Mouse (Mus musculus): ENCODE results near the gene Enox1. TPM values are rescaled to one million over a fixed set of nuclear protein-coding genes. Genes with fewer than 3 reads are reported as not detected.
A peak's percentile ranks its signal among the peaks of the same experiment; 100 is the strongest.

Gene Enox1
- polyA plus RNA-seq, 1 experiment from 2014 or later = 40.3 TPM

DNA sequence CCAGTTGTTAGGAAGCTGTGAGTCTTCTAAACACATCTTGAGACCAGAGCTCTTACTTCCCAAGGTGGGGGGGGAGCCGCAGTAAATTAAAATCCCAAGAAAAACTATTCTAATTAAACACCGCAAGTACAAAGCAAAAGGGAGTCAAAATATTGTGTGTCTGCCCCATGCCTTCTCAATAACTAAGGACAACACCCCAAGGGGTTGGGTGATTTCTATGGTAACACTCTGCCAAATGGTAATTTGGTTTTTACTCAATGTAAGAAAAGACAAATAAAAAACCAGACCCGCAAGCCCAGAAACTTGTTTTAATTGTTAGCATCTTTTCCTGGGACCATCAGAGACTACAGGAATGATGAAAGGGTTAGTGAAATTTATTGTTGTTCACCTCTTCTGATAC is 220.9 kb downstream of the Enox1 start:
- WGBS = 17% methylated on average over 3 of the region's 3 CpGs
- Histone ChIP-seq H3K4me3 (no peak overlapping the region), H3K9ac (no peak overlapping the region), H3K27me3 (peaks cover 2% of the 10 kb centered on the region; the same call in 1 of the 2 replicates), H3K36me3 (ENCODE audit: poor library complexity, severe bottlenecking) (no peaks in the 10 kb centered on the region), H3K27ac (peak overlapping the region; percentile 65), H3K4me1 (peaks cover 39% of the 10 kb centered on the region), H3K9me3 (replicated peaks) (no peaks in the 10 kb centered on the region), H3K4me2 (peak overlapping the region; percentile 46)
- ATAC-seq = peak; percentile 52

DNA sequence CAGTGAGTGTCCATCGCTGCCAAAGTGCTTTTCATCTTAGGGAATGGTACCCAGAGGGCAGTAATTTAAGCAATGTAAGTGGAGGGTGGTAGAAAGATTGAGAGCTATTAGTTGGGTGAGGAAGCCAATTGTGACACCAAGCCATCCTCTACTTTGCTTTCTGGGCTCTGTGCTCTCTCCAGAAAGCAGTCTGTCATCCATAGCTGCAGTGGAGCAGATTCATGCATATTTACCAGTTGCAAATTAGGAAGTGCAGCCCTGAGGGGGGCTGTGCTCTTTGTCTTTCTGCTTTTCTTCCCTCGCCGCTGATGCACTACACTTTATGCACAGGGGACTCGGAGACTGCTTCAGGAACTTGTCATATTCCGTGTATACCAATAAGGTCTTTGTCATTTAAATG is 221.3 kb downstream of the Enox1 start:
- H3K27me3 ChIP-seq = peaks cover 2% of the 10 kb centered on the region; the same call in 1 of the 2 replicates
- no peaks in the 10 kb centered on the region for H3K9me3 ChIP-seq (replicated peaks)
- WGBS = 8% methylated on average over 5 of the region's 5 CpGs
- peak overlapping the region; percentile 46 for H3K4me2 ChIP-seq
- H3K9ac ChIP-seq = no peak overlapping the region
- peak; percentile 92 for ATAC-seq
- H3K4me3 ChIP-seq = no peak overlapping the region
- peak overlapping the region; percentile 65 for H3K27ac ChIP-seq
- H3K36me3 ChIP-seq (ENCODE audit: poor library complexity, severe bottlenecking) = no peaks in the 10 kb centered on the region
- H3K4me1 ChIP-seq = peaks cover 39% of the 10 kb centered on the region

DNA sequence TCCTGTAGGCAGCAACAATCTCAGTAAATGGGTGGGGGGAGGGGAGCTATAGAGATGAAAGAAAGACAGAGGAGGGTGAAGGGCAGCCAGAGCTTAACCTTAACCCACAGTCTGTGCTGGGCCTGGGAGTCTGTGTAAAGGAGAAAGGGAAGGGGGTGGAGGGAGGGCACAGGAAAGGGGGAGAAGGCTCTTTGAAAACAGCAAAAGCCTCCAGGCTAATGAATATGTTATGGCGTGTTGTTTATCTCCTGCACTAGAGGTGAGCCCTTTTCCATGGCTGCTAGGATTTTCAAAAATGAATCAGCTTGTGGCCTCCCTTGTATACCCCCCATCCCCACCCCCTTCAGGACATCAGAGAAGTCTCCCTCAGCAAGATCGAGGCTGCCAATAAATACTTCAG is 225.0 kb downstream of the Enox1 start:
- no peaks in the 10 kb centered on the region for H3K9me3 ChIP-seq (replicated peaks)
- no peaks in the 10 kb centered on the region for H3K36me3 ChIP-seq (ENCODE audit: poor library complexity, severe bottlenecking)
- WGBS = 7% methylated on average over 2 of the region's 2 CpGs
- H3K4me1 ChIP-seq = peaks cover 46% of the 10 kb centered on the region
- H3K27ac ChIP-seq = no peak overlapping the region
- no peak overlapping the region for H3K9ac ChIP-seq
- no peak overlapping the region for H3K4me3 ChIP-seq
- no peaks in the 10 kb centered on the region for H3K27me3 ChIP-seq
- no peak for ATAC-seq
- H3K4me2 ChIP-seq = no peak overlapping the region

DNA sequence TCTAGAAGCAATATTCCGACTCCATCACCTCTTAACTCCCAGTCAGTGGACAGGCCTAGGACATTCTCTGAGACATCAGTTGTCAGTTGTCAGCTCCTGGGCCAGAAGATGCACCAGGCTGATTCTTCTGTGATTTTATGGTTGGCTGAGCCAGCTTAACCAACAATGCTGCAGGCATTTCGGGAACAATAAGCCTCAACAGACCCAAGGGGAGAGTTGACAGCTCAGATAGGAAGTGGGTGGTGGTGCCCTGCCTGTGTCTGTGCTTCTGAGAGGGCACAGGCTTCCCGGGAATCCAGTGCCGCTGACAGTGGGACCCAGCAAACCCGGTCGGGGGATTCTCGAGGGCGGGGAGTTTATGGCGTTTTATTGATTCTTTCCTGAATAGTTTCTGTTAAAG is 229.1 kb downstream of the Enox1 start:
- 0 out of 2 replicates have a peak, but pooled peaks cover 4% of the 10 kb centered on the region for H3K36me3 ChIP-seq (ENCODE audit: poor library complexity, severe bottlenecking)
- 38% methylated on average over 9 of the region's 9 CpGs for WGBS
- H3K9ac ChIP-seq = no peak overlapping the region
- no peak overlapping the region for H3K27ac ChIP-seq
- no peak overlapping the region for H3K4me2 ChIP-seq
- no peak for ATAC-seq
- no peak overlapping the region for H3K4me3 ChIP-seq
- H3K27me3 ChIP-seq = no peaks in the 10 kb centered on the region
- H3K4me1 ChIP-seq = peaks cover 21% of the 10 kb centered on the region
- H3K9me3 ChIP-seq (replicated peaks) = no peaks in the 10 kb centered on the region

DNA sequence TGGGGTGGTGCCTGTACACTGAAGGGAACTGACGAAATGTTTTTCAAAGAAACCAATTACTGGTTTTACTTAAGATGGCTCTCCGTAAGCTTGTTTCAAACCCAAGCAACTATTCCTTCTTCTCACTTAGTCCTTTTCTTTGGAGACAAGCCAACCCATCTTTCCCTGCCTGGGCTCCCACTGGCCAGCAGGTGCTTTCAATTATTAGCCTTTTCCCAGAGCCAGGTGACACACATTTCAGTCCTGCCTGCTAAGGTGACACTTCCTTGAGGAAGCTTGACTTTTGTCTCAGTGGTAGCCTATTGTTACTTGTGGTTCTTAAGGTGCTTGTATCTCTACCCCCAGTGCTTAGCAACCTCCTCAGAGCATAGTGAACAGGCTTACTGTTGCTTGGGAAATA is 231.3 kb downstream of the Enox1 start:
- WGBS = 90% methylated on average over 2 of the region's 2 CpGs
- Histone ChIP-seq H3K9me3 (replicated peaks) (no peaks in the 10 kb centered on the region), H3K4me3 (no peak overlapping the region), H3K27me3 (no peaks in the 10 kb centered on the region), H3K9ac (no peak overlapping the region), H3K36me3 (ENCODE audit: poor library complexity, severe bottlenecking) (0 out of 2 replicates have a peak, but pooled peaks cover 4% of the 10 kb centered on the region), H3K27ac (no peak overlapping the region), H3K4me1 (peaks cover 12% of the 10 kb centered on the region; the same call in 1 of the 2 replicates), H3K4me2 (no peak overlapping the region)
- no peak for ATAC-seq

DNA sequence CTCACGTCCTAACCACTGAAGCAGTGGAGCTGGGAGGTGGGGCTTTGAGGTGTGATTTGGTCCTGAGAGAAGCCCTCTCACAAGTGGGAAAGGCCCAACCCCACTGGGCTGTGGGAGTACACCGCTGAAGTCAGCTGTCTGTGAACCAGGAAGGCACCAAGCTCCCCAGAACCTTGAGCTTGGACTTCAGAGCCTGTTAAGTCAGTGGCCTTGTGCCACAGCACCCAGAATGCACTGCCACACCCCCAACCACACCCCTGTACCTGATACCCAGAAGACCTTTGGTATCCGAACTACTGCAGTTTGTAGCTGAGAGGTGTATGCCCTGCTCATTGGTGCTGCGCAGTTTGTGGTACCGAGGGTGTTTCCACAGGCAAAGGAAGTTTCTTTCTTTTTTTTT is 232.7 kb downstream of the Enox1 start:
- 0 out of 2 replicates have a peak, but pooled peaks cover 4% of the 10 kb centered on the region for H3K36me3 ChIP-seq (ENCODE audit: poor library complexity, severe bottlenecking)
- no peaks in the 10 kb centered on the region for H3K27me3 ChIP-seq
- H3K4me2 ChIP-seq = no peak overlapping the region
- H3K9ac ChIP-seq = no peak overlapping the region
- H3K9me3 ChIP-seq (replicated peaks) = no peaks in the 10 kb centered on the region
- 89% methylated on average over 5 of the region's 5 CpGs for WGBS
- ATAC-seq = no peak
- H3K27ac ChIP-seq = no peak overlapping the region
- no peak overlapping the region for H3K4me3 ChIP-seq
- H3K4me1 ChIP-seq = peaks cover 12% of the 10 kb centered on the region; the same call in 1 of the 2 replicates

DNA sequence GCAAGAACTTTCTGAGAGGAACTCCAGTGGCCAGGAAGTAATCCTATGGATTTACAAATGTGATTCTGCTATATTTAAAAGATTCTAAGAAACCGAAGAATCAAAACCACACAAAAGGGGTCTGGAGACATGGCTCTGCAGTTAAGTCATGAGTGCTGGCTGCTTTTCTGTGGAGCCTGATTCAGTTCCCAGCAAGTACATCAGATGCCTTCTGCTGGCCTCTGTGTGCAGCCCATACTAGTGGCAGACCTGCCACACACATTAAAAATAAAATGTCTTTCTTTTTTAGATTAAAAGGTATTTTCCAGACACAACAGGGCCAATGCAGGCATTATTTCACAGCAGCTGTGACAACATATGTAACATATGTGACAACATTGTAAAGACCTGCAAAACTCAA is 235.9 kb downstream of the Enox1 start:
- Histone ChIP-seq H3K36me3 (ENCODE audit: poor library complexity, severe bottlenecking) (0 out of 2 replicates have a peak, but pooled peaks cover 4% of the 10 kb centered on the region), H3K9me3 (replicated peaks) (no peaks in the 10 kb centered on the region), H3K4me3 (no peak overlapping the region), H3K4me2 (no peak overlapping the region), H3K27ac (no peak overlapping the region), H3K9ac (no peak overlapping the region), H3K4me1 (0 out of 2 replicates have a peak, but pooled peaks cover 3% of the 10 kb centered on the region), H3K27me3 (no peaks in the 10 kb centered on the region)
- ATAC-seq = no peak
- 68% methylated on average over 1 of the region's 1 CpGs for WGBS

DNA sequence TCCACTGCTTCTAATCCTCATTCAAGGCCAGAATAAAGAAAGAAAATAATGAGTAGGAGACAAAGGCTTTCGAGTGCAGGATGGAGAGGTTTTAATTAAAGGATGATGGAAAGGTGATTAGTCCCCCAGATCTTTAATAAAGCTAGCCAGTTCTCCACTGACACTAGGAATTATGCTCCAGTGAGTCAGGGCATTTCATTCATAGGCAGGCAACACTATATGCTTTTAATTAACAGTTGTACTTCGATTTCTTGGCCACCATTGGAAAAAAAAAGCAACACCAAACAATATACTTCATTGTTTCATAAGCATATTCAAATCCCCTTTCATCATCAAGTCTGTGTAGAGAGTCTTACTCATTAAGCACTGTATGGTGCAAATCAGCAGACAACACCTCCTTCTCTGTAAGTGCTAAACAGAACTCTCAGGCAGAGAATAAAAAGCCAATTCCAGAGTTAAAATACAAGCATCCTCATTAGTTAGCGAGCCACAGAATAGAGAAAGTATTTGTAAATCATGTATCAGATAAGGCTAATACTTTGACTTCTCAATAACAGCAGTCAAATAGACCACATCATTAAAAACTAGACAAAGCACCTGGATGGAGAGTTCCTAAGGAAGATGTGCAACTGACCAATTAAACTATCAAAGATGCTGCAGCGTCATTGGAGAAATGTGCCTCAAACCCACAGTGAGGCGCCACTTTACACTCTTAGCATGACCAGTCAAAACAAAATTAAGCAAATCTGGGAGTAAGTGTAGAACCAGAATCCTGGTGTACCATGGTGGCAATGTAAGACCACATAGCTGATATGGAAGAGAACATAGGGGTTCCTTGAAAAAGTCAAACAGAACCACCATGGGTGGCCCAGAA is 249.9 kb downstream of the Enox1 start:
- H3K27me3 ChIP-seq = peaks cover 16% of the 10 kb centered on the region
- no peak overlapping the region for H3K4me3 ChIP-seq
- no peak overlapping the region for H3K27ac ChIP-seq
- no peak overlapping the region for H3K9ac ChIP-seq
- H3K9me3 ChIP-seq (replicated peaks) = no peaks in the 10 kb centered on the region
- H3K4me2 ChIP-seq = no peak overlapping the region
- no peaks in the 10 kb centered on the region for H3K36me3 ChIP-seq (ENCODE audit: poor library complexity, severe bottlenecking)
- H3K4me1 ChIP-seq = peaks cover 17% of the 10 kb centered on the region
- ATAC-seq = peak; percentile 89
- WGBS = 20% methylated on average over 5 of the region's 5 CpGs

DNA sequence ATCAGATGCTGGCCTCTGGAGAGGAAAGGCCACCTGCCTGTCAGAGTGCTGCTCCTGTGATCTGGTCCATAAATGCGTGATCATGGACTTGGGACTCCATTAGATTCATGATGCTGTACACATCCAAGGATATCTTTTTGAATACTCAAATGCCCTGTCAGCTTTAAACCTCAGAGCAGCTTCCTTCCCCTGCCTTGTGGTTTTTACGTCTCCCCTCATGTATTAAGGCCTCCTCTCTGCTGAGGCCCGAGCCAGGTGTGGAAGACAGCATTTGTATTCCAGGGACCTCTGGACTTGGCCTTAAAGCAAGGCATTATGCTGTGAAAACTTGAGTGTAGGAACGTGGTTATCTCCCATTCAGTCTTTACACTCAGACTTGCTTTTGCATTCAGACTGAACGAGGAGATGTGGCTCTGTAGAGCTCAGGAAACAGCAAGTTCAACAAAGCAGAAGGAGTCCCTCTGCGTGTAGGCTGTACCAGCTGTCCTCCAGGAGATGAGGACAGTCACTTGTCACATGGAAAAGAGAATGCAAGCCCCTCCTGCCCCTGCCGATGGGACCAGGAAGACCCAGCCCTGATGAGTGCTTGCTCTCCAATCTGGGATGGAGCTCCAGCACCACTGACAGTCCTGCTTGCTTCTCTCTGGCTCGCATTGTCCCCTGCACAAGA is 252.8 kb downstream of the Enox1 start:
- no peak overlapping the region for H3K4me2 ChIP-seq
- no peak overlapping the region for H3K27ac ChIP-seq
- H3K9me3 ChIP-seq (replicated peaks) = no peaks in the 10 kb centered on the region
- H3K4me1 ChIP-seq = peaks cover 17% of the 10 kb centered on the region
- H3K27me3 ChIP-seq = peaks cover 13% of the 10 kb centered on the region
- no peak overlapping the region for H3K4me3 ChIP-seq
- H3K9ac ChIP-seq = no peak overlapping the region
- ATAC-seq = no peak
- WGBS = 87% methylated on average over 8 of the region's 8 CpGs
- H3K36me3 ChIP-seq (ENCODE audit: poor library complexity, severe bottlenecking) = no peaks in the 10 kb centered on the region

DNA sequence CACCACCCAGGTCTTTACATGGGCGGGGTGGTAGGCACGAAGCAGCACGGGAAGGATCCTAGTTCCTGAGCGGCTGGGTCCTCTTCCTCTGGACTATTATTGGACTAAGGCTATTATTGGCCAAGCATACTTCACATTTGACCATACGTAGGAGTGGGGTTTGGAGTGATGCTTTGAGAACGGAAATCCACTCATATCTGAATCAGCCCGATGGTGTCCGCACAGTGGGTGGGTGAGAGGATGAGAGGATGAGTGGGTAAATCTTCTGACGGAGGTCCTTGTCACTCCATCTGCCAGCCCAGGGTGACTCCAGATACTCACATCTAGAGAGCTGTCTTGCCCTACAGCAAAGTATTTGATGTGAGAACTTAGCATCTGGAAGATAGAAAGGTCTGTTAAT is 253.8 kb downstream of the Enox1 start:
- 94% methylated on average over 9 of the region's 9 CpGs for WGBS
- peaks cover 13% of the 10 kb centered on the region for H3K27me3 ChIP-seq
- no peaks in the 10 kb centered on the region for H3K9me3 ChIP-seq (replicated peaks)
- no peak overlapping the region for H3K27ac ChIP-seq
- peaks cover 14% of the 10 kb centered on the region for H3K4me1 ChIP-seq
- ATAC-seq = no peak
- no peak overlapping the region for H3K4me3 ChIP-seq
- H3K9ac ChIP-seq = no peak overlapping the region
- no peak overlapping the region for H3K4me2 ChIP-seq
- H3K36me3 ChIP-seq (ENCODE audit: poor library complexity, severe bottlenecking) = no peaks in the 10 kb centered on the region

DNA sequence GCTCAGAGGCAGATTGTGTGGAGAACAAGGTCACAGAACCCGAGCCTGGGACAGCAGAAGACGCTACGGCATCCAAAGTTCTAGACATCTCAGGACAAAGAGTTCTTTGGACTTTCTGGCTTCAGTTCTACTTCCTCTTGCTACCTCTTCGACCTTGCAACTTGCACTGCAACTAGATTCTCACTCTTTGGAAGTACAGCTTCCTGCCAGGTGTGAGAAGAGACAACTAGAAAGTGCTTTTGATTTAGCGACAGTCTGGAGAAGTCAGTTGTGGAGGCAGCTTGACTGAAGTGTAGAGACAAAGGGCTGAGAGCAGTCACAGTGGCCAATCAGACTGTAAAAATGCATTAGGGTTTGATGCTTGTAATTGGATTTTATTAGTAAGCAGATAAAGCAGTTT is 256.5 kb downstream of the Enox1 start:
- 87% methylated on average over 5 of the region's 5 CpGs for WGBS
- no peaks in the 10 kb centered on the region for H3K36me3 ChIP-seq (ENCODE audit: poor library complexity, severe bottlenecking)

DNA sequence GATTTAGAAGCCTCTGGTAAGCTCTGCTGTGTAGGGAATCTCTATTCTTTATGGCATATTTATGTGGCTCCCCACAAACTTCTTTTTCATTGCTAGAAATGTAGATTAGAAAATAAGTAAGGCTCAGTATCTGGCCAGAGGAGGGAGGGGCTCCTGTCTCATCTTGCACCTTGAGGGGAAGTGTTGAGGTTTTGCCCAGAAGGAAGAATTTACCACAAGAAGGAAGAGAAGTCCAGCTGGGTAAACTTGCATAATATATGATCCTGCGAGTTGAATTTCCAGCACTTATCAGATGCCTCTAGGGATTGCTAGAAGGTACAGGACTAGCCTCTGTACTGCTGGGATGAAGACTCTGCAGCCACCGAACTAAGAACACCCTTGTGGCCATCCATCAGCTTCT is 259.8 kb downstream of the Enox1 start:
- no peak for ATAC-seq
- 90% methylated on average over 2 of the region's 2 CpGs for WGBS
- Histone ChIP-seq H3K9ac (no peak overlapping the region), H3K27me3 (no peaks in the 10 kb centered on the region), H3K4me3 (no peak overlapping the region), H3K4me1 (peaks cover 8% of the 10 kb centered on the region), H3K4me2 (no peak overlapping the region), H3K27ac (no peak overlapping the region), H3K36me3 (ENCODE audit: poor library complexity, severe bottlenecking) (no peaks in the 10 kb centered on the region), H3K9me3 (replicated peaks) (no peaks in the 10 kb centered on the region)

More for the DNA sequence above, 256.5 kb downstream of the Enox1 start:
- Histone ChIP-seq H3K9ac (no peak overlapping the region), H3K4me2 (no peak overlapping the region), H3K4me1 (no peaks in the 10 kb centered on the region), H3K9me3 (replicated peaks) (no peaks in the 10 kb centered on the region), H3K27me3 (peaks cover 9% of the 10 kb centered on the region), H3K4me3 (no peak overlapping the region), H3K27ac (no peak overlapping the region)
- no peak for ATAC-seq

Data from forebrain, embryonic 13.5 days (tissue).